Mouse (Mus musculus): ENCODE results near the gene Calm5. TPM values are rescaled to one million over a fixed set of nuclear protein-coding genes. Genes with fewer than 3 reads are reported as not detected.

Calm5 gene
- total RNA-seq, 1 experiment: not detected

DNA sequence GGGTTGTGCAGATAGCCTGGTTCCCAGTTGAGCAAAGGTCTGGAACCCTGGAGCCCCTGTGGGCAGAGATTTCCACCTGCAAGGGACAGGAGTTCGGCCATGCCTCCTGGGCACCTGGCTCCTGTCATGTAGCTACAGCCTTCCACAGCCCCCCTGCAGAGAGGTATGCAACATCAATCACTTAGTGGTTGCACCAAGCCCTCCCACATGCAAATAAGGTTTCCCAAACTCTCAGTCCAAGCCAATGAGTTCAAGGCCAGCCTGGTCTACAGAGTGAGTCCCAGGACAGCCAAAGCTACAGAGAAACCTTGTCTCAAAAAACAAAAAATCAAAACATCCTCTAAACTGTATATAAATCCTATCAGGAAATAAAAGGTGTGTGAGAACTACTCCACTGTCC is 3.6 kb upstream of the Calm5 start:
- no peak for DNase-seq (ENCODE audit: low read depth, low spot score)
- Histone ChIP-seq H3K4me3 (ENCODE audit: insufficient read depth in 1 of 2, low read depth in 1 of 2, low read length in 2 of 2, poor library complexity in 1 of 2, severe bottlenecking in 1 of 2) (no peak overlapping the region), H3K9ac (ENCODE audit: insufficient read depth, low read depth, low read length, poor library complexity, severe bottlenecking) (no peak overlapping the region), H3K9me3 (ENCODE audit: control insufficient read depth, insufficient read depth, low read depth, low read length) (no peaks in the 10 kb centered on the region), H3K36me3 (ENCODE audit: control insufficient read depth, insufficient read depth, low read length, poor library complexity, severe bottlenecking) (no peaks in the 10 kb centered on the region), H3K27ac (ENCODE audit: insufficient read depth, low read depth, low read length, poor library complexity, severe bottlenecking) (no peak overlapping the region), H3K4me1 (ENCODE audit: control insufficient read depth in 2 of 2, insufficient read depth in 2 of 2, low read length in 2 of 2, poor library complexity in 1 of 2) (peaks cover 0 to 4% of the 10 kb centered on the region in 2 experiments; a peak in 1 of 4 replicates)
- in situ Hi-C loops (cut with MboI; ENCODE audit: low sequenced_read_pairs in 2 of 2, unreplicated experiment in 2 of 2): no loop called here
- TF ChIP-seq MAFK (IDR thresholded peaks at IDR 0.05; ENCODE audit: insufficient read depth, low read depth, low read length) (no peak), ZC3H11A (IDR thresholded peaks at IDR 0.05; ENCODE audit: borderline replicate concordance, low read depth, low read length) (no peak), CHD2 (IDR thresholded peaks at IDR 0.05; ENCODE audit: low read depth, low read length) (no peak), HCFC1 (IDR thresholded peaks at IDR 0.05; ENCODE audit: borderline replicate concordance, insufficient read depth, low read length) (no peak)

GRCm38 (mm10) chr13:3854856-3855255 is 883 bp downstream of the Calm5 start:
- H3K9me3 ChIP-seq (ENCODE audit: control insufficient read depth, insufficient read depth, low read depth, low read length): no peaks in the 10 kb centered on the region
- in situ Hi-C loops (cut with MboI; ENCODE audit: low sequenced_read_pairs in 2 of 2, unreplicated experiment in 2 of 2): no loop called here
- H3K9ac ChIP-seq (ENCODE audit: insufficient read depth, low read depth, low read length, poor library complexity, severe bottlenecking): no peak overlapping the region
- H3K36me3 ChIP-seq (ENCODE audit: control insufficient read depth, insufficient read depth, low read length, poor library complexity, severe bottlenecking): no peaks in the 10 kb centered on the region
- H3K4me1 ChIP-seq (ENCODE audit: control insufficient read depth in 2 of 2, insufficient read depth in 2 of 2, low read length in 2 of 2, poor library complexity in 1 of 2): peaks cover 0 to 8% of the 10 kb centered on the region in 2 experiments; a peak in 1 of 4 replicates
- DNase-seq (ENCODE audit: low read depth, low spot score): no peak
- no peak overlapping the region for H3K4me3 ChIP-seq (ENCODE audit: insufficient read depth in 1 of 2, low read depth in 1 of 2, low read length in 2 of 2, poor library complexity in 1 of 2, severe bottlenecking in 1 of 2)
- TF ChIP-seq HCFC1 (IDR thresholded peaks at IDR 0.05; ENCODE audit: borderline replicate concordance, insufficient read depth, low read length) (no peak), ZNF384 (IDR thresholded peaks at IDR 0.05; ENCODE audit: low read depth, low read length) (no peak), ZC3H11A (IDR thresholded peaks at IDR 0.05; ENCODE audit: borderline replicate concordance, low read depth, low read length) (no peak), CHD2 (IDR thresholded peaks at IDR 0.05; ENCODE audit: low read depth, low read length) (no peak), MAFK (IDR thresholded peaks at IDR 0.05; ENCODE audit: insufficient read depth, low read depth, low read length) (no peak)
- H3K27ac ChIP-seq (ENCODE audit: insufficient read depth, low read depth, low read length, poor library complexity, severe bottlenecking): no peak overlapping the region

GRCm38 (mm10) chr13:3856252-3856651 is 2.3 kb downstream of the Calm5 start:
- no peaks in the 10 kb centered on the region for H3K36me3 ChIP-seq (ENCODE audit: control insufficient read depth, insufficient read depth, low read length, poor library complexity, severe bottlenecking)
- no peaks in the 10 kb centered on the region for H3K9me3 ChIP-seq (ENCODE audit: control insufficient read depth, insufficient read depth, low read depth, low read length)
- TF ChIP-seq ZC3H11A (IDR thresholded peaks at IDR 0.05; ENCODE audit: borderline replicate concordance, low read depth, low read length) (no peak), MAFK (IDR thresholded peaks at IDR 0.05; ENCODE audit: insufficient read depth, low read depth, low read length) (no peak), CHD2 (IDR thresholded peaks at IDR 0.05; ENCODE audit: low read depth, low read length) (no peak), ZNF384 (IDR thresholded peaks at IDR 0.05; ENCODE audit: low read depth, low read length) (no peak), HCFC1 (IDR thresholded peaks at IDR 0.05; ENCODE audit: borderline replicate concordance, insufficient read depth, low read length) (no peak)
- in situ Hi-C loops (cut with MboI; ENCODE audit: low sequenced_read_pairs in 2 of 2, unreplicated experiment in 2 of 2): no loop called here
- DNase-seq (ENCODE audit: low read depth, low spot score): no peak
- no peak overlapping the region for H3K27ac ChIP-seq (ENCODE audit: insufficient read depth, low read depth, low read length, poor library complexity, severe bottlenecking)
- H3K4me3 ChIP-seq (ENCODE audit: insufficient read depth in 1 of 2, low read depth in 1 of 2, low read length in 2 of 2, poor library complexity in 1 of 2, severe bottlenecking in 1 of 2): no peak overlapping the region
- no peak overlapping the region for H3K9ac ChIP-seq (ENCODE audit: insufficient read depth, low read depth, low read length, poor library complexity, severe bottlenecking)
- peaks cover 0 to 8% of the 10 kb centered on the region in 2 experiments; a peak in 1 of 4 replicates for H3K4me1 ChIP-seq (ENCODE audit: control insufficient read depth in 2 of 2, insufficient read depth in 2 of 2, low read length in 2 of 2, poor library complexity in 1 of 2)

DNA sequence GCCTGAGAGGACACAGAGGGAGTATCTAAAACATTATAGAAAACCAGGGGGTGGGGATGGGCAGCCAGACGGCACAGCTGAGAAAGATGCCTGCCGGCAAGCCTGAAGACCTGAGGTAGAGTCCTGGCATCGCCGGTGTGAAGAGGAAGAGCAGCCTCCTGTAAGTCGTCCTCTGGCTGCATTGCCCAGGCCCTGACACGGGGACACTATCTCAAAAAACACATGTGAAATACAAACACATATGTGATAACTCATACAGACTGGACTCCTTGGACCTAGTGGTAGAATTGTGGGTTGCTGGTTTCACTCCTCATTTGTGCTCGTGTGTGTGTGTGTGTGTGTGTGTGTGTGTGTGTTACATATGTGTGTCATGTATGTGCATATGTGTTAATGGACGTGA is 7.3 kb downstream of the Calm5 start:
- no peak for DNase-seq (ENCODE audit: low read depth, low spot score)
- Histone ChIP-seq H3K4me1 (ENCODE audit: control insufficient read depth in 2 of 2, insufficient read depth in 2 of 2, low read length in 2 of 2, poor library complexity in 1 of 2) (peaks cover 0 to 11% of the 10 kb centered on the region in 2 experiments; a peak in 1 of 4 replicates), H3K36me3 (ENCODE audit: control insufficient read depth, insufficient read depth, low read length, poor library complexity, severe bottlenecking) (no peaks in the 10 kb centered on the region), H3K9me3 (ENCODE audit: control insufficient read depth, insufficient read depth, low read depth, low read length) (no peaks in the 10 kb centered on the region), H3K27ac (ENCODE audit: insufficient read depth, low read depth, low read length, poor library complexity, severe bottlenecking) (no peak overlapping the region), H3K9ac (ENCODE audit: insufficient read depth, low read depth, low read length, poor library complexity, severe bottlenecking) (no peak overlapping the region), H3K4me3 (ENCODE audit: insufficient read depth in 1 of 2, low read depth in 1 of 2, low read length in 2 of 2, poor library complexity in 1 of 2, severe bottlenecking in 1 of 2) (no peak overlapping the region)
- in situ Hi-C loops (cut with MboI; ENCODE audit: low sequenced_read_pairs in 2 of 2, unreplicated experiment in 2 of 2): no loop called here
- TF ChIP-seq CHD2 (IDR thresholded peaks at IDR 0.05; ENCODE audit: low read depth, low read length) (no peak), ZC3H11A (IDR thresholded peaks at IDR 0.05; ENCODE audit: borderline replicate concordance, low read depth, low read length) (no peak), ZNF384 (IDR thresholded peaks at IDR 0.05; ENCODE audit: low read depth, low read length) (no peak), MAFK (IDR thresholded peaks at IDR 0.05; ENCODE audit: insufficient read depth, low read depth, low read length) (no peak), HCFC1 (IDR thresholded peaks at IDR 0.05; ENCODE audit: borderline replicate concordance, insufficient read depth, low read length) (no peak)

- Histone ChIP-seq H3K27ac (ENCODE audit: insufficient read depth, low read depth, low read length, poor library complexity, severe bottlenecking) (no peak overlapping the region), H3K9me3 (ENCODE audit: control insufficient read depth, insufficient read depth, low read depth, low read length) (no peaks in the 10 kb centered on the region), H3K4me3 (ENCODE audit: insufficient read depth in 1 of 2, low read depth in 1 of 2, low read length in 2 of 2, poor library complexity in 1 of 2, severe bottlenecking in 1 of 2) (no peak overlapping the region), H3K4me1 (ENCODE audit: control insufficient read depth in 2 of 2, insufficient read depth in 2 of 2, low read length in 2 of 2, poor library complexity in 1 of 2) (peaks cover 0 to 8% of the 10 kb centered on the region in 2 experiments; a peak in 1 of 4 replicates), H3K36me3 (ENCODE audit: control insufficient read depth, insufficient read depth, low read length, poor library complexity, severe bottlenecking) (no peaks in the 10 kb centered on the region), H3K9ac (ENCODE audit: insufficient read depth, low read depth, low read length, poor library complexity, severe bottlenecking) (no peak overlapping the region)
- no peak for DNase-seq (ENCODE audit: low read depth, low spot score)
- TF ChIP-seq MAFK (IDR thresholded peaks at IDR 0.05; ENCODE audit: insufficient read depth, low read depth, low read length) (no peak), CHD2 (IDR thresholded peaks at IDR 0.05; ENCODE audit: low read depth, low read length) (no peak), ZNF384 (IDR thresholded peaks at IDR 0.05; ENCODE audit: low read depth, low read length) (no peak), ZC3H11A (IDR thresholded peaks at IDR 0.05; ENCODE audit: borderline replicate concordance, low read depth, low read length) (no peak), HCFC1 (IDR thresholded peaks at IDR 0.05; ENCODE audit: borderline replicate concordance, insufficient read depth, low read length) (no peak)
- in situ Hi-C loops (cut with MboI; ENCODE audit: low sequenced_read_pairs in 2 of 2, unreplicated experiment in 2 of 2): no loop called here
These were observed 8.4 kb downstream of the Calm5 start for GRCm38 (mm10) chr13:3862325-3862724.
